Mouse (Mus musculus): ENCODE results near the gene Esrra. TPM values are rescaled to one million over a fixed set of nuclear protein-coding genes. Genes with fewer than 3 reads are reported as not detected.
"Not testable (repeated sequence)": the region's sequence is repeated elsewhere in the genome, so short reads cannot be mapped to it uniquely, and the experiment has no call there.

The Esrra gene
- total RNA-seq, 2 experiments from 2014 or later = 2.4 to 3.1 TPM

DNA sequence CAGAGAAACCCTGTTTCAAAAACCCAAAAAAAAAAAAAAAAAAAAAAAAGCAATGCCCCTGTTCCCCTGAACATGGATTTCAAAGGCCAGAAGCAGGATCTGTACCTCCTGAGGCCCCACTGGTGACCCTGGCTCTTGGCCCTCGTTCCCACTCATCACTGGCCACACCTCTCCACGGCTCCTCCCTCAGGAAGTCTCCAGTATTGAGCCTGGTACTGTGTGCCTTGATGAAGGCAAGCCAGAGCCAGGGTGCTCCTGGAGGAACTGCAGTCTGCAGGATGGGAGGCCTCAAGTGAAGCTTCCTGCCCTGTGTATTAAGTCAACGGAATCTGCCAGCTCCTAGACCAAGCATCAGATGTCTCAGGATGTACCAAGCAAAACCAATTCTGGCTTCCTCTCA, 15.4 kb downstream of the Esrra start:
- no peak for ATAC-seq (replicated peaks; ENCODE audit: low FRiP score, poor library complexity, severe bottlenecking)

GRCm38 (mm10) chr19:6905498-6906159, 16.0 kb downstream of the Esrra start:
- no peak for ATAC-seq (replicated peaks; ENCODE audit: low FRiP score, poor library complexity, severe bottlenecking)

DNA sequence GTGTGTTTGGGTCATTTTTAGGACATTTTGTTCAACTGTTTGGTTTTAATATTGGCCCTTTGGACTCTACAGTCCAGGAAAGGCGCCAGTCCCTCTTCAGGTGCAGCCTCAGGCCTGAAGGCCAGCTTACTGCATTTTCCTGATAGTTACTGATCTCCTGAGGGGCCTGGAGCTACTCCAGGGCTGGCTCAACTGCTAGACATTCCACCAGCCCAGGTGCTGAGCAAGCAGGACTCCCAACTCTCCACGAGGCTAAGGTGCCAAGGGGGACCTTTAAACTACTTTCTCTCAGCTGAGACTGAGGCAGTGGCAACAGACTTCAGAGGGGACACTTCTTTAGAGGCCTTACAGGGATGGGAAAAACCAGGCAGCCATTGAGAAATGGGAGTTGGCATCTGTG, 16.8 kb downstream of the Esrra start:
- ATAC-seq (replicated peaks; ENCODE audit: low FRiP score, poor library complexity, severe bottlenecking) = no peak

- ATAC-seq (replicated peaks; ENCODE audit: low FRiP score, poor library complexity, severe bottlenecking) = no peak
Measured at GRCm38 (mm10) chr19:6903031-6903430, 18.6 kb downstream of the Esrra start.

- no peak for ATAC-seq (replicated peaks; ENCODE audit: low FRiP score, poor library complexity, severe bottlenecking)
Measured at GRCm38 (mm10) chr19:6899641-6900040, 22.0 kb downstream of the Esrra start.

GRCm38 (mm10) chr19:6895608-6896305, 25.9 kb downstream of the Esrra start:
- ATAC-seq (replicated peaks; ENCODE audit: low FRiP score, poor library complexity, severe bottlenecking) = not testable (repeated sequence)

DNA sequence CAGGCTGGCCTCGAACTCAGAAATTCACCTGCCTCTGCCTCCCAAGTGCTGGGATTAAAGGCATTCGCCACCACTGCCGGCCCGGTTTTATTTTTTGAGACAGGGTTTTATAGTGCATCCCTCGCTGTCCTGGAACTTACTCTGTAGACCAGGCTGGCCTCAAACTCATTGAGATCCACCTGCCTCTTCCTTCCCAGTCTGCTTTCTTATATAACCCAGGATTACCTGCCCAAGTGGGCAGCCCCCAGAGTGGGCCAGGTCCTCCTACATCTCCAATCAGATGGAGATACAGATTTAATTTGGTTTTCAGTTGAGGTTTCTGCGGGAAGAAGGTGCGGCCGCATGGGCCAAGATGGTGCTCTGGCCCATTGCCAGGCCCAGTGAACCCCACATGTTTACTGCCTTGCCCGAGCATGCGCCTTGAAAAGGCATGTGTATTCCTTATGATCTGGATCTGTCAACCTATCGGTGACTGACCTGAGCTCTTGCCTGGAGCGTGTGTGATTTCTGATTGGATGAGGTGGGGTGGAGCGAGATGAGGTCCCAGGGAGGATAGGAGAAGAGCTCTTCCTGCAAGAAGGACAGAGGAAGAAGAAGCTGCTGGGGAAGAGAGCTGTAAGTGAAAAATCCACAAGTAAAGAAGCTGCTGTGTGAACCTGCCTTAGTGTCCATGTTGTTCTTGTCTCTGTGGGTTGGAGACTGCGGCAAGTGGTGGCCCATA, 27.7 kb downstream of the Esrra start:
- ATAC-seq (replicated peaks; ENCODE audit: low FRiP score, poor library complexity, severe bottlenecking) = no peak

- no peak for ATAC-seq (replicated peaks; ENCODE audit: low FRiP score, poor library complexity, severe bottlenecking)
Measured at GRCm38 (mm10) chr19:6892512-6892911, 29.1 kb downstream of the Esrra start.

- ATAC-seq (replicated peaks; ENCODE audit: low FRiP score, poor library complexity, severe bottlenecking) = no peak
Measured at GRCm38 (mm10) chr19:6877965-6878364, 43.6 kb downstream of the Esrra start.

DNA sequence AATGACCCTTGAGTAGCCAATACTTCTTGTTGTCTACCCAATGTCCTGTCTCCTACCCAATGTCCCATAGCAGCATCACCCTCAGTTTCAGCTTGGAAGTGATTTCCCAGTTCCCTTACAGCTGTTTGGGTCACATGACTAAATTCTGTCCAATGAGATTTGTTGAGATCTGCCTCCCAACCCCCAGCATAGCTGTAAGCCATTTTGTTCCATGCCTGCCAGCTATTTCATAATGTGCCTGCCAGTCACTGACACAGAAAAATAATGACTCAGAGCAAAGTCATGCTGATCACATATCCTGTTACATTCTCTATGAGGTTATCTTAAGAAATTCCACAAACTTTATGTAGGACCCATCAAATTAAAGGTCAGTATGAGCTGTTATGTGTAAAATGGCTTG, 44.8 kb downstream of the Esrra start:
- no peak for ATAC-seq (replicated peaks; ENCODE audit: low FRiP score, poor library complexity, severe bottlenecking)

- no peak for ATAC-seq (replicated peaks; ENCODE audit: low FRiP score, poor library complexity, severe bottlenecking)
Measured at GRCm38 (mm10) chr19:6875834-6876233, 45.8 kb downstream of the Esrra start.

- no peak for ATAC-seq (replicated peaks; ENCODE audit: low FRiP score, poor library complexity, severe bottlenecking)
Measured at GRCm38 (mm10) chr19:6874257-6874656, 47.4 kb downstream of the Esrra start.

GRCm38 (mm10) chr19:6872701-6873100, 48.9 kb downstream of the Esrra start:
- no peak for ATAC-seq (replicated peaks; ENCODE audit: low FRiP score, poor library complexity, severe bottlenecking)

- peak; percentile 85 for ATAC-seq (replicated peaks; ENCODE audit: low FRiP score, poor library complexity, severe bottlenecking)
Measured at GRCm38 (mm10) chr19:6871574-6872271, 49.9 kb downstream of the Esrra start.

DNA sequence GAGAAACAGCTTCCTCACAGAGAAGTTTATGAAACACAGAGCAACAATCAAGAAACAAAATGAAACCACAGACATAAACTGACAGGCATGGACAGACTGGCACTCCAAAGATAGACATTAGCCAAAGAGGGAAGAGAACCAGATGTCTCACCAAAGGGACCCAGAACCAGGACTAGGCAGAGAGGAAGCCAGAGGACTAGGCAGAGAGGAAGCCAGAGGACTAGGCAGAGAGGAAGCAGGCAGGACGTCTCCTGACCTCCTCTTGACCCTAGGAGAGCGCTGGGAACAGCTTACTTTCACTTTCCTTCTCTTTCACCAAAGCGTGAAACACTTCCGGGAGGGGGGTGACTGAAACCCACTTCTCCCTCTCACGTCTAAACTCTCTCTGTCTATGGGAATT, 52.3 kb downstream of the Esrra start:
- peak; percentile 85 for ATAC-seq (replicated peaks; ENCODE audit: low FRiP score, poor library complexity, severe bottlenecking)

DNA sequence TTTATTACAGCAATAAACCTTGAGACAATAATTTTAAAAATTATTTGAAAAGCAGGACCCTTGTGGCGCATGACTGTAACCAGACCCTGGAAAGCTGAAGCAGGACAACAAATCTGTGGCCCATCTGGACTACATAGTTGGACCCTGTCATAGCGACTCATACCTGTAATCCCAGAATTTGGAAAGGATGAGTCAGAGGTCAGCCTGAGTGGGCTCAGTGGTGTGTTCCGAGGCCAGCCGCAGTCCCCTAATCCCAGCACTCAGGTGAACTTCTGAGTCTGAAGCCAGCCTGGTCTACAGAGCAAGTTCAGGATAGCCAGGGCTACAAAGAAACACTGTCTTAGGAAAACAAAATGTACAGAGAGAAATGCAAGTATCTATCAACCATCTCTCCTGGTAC, 60.2 kb downstream of the Esrra start:
- ATAC-seq (replicated peaks; ENCODE audit: low FRiP score, poor library complexity, severe bottlenecking) = no peak

All from erythroblast, adult 5-6 weeks (primary cell).